Mouse (Mus musculus) intestine, postnatal 0 days (tissue): ENCODE results near the gene Nos1ap. TPM values are rescaled to one million over a fixed set of nuclear protein-coding genes. Genes with fewer than 3 reads are reported as not detected.
A peak's percentile ranks its signal among the peaks of the same experiment; 100 is the strongest.

ENCODE experiments used
- ATAC-seq: fragments of 200-750 bp; cut with Nextera tagmentation; 2 replicates; pipeline ENCODE4 v1.8.0; 2017; ENCODE audit warnings: mild to moderate bottlenecking, moderate TSS enrichment, moderate library complexity
- H3K27ac ChIP-seq: fragments of 300-500 bp; sonication (generic); 2 replicates; pipeline ENCODE4 v1.5.1; 2014; ENCODE audit warnings: mild to moderate bottlenecking, low read depth, low read length, moderate library complexity
- H3K27me3 ChIP-seq: fragments of 300-500 bp; sonication (generic); replicated peaks from 2 replicates; pipeline ENCODE4 v1.6.1; 2014; ENCODE audit warnings: low read length, mixed read lengths; ENCODE audit not compliant: control insufficient read depth, insufficient read depth
- H3K36me3 ChIP-seq: fragments of 300-500 bp; sonication (generic); 2 replicates; pipeline ENCODE4 v1.6.1; 2014; ENCODE audit warnings: mild to moderate bottlenecking, moderate library complexity; ENCODE audit not compliant: control insufficient read depth, insufficient read depth
- H3K4me1 ChIP-seq: fragments of 300-500 bp; sonication (generic); replicated peaks from 2 replicates; pipeline ENCODE4 v1.6.1; 2014; ENCODE audit warnings: antibody characterized with exemption, low read length, mixed read lengths; ENCODE audit not compliant: control insufficient read depth, insufficient read depth
- H3K4me2 ChIP-seq: fragments of 300-500 bp; sonication (generic); replicated peaks from 2 replicates; pipeline ENCODE4 v1.6.1; 2014; ENCODE audit warnings: low read depth, mild to moderate bottlenecking, moderate library complexity
- H3K4me3 ChIP-seq: fragments of 300-500 bp; sonication (generic); 2 replicates; pipeline ENCODE4 v1.5.1; 2014; ENCODE audit warnings: low read depth, low read length
- H3K9ac ChIP-seq: fragments of 300-500 bp; sonication (generic); 2 replicates; pipeline ENCODE4 v1.6.1; 2014; ENCODE audit warnings: mild to moderate bottlenecking, low read depth, low read length
- H3K9me3 ChIP-seq: fragments of 300-500 bp; sonication (generic); 2 replicates; pipeline ENCODE4 v1.6.1; 2016; ENCODE audit warnings: mixed run types; ENCODE audit not compliant: control insufficient read depth
- CTCF ChIP-seq: sonication (generic); IDR thresholded peaks from 2 replicates; pipeline ENCODE4 v1.5.1; 2016; ENCODE audit warnings: low read depth, mild to moderate bottlenecking, control low read depth, antibody characterized with exemption, moderate library complexity
- WGBS: fragments of 180-500 bp; shearing (Covaris S2); extraction: QIAGEN DNeasy Blood & Tissue Kit; methylation state at CpG from one replicate; pipeline ENCODE4 v1.1.7; 2014; 5-methylcytosine and 5-hydroxymethylcytosine counted together
- polyA plus RNA-seq: library from polyadenylated mRNA; unstranded; fragments of >200 nt; fragmentation: Nextera tagmentation; extraction: Ambion mirVana; gene quantifications from 2 replicates; pipeline ENCODE4 v1.2.1, GENCODE M21; 2015

Gene Nos1ap
- polyA plus RNA-seq, 1 experiment from 2014 or later = 3.8 TPM

DNA sequence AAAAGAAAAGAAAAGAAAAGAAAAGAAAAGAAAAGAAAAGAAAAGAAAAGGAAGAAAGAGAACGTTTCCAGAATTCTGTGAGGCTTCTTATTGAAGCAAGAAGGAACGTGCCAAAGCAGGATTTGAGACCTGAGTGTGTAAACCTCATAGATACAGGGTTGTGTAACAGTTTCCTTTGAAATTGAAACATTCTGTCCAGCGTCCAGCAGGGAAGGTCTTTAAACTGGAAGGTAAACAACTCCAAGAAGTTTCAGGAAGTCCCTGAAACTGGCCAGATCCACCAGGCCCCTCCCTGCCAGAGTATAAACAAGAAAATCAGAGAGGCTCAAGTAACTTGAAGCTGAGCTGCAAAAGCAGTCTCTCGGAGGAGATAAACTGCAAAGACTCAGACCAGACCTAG lies 870 bp upstream of the Nos1ap start:
- TF ChIP-seq CTCF = no peak
- Histone ChIP-seq H3K36me3 (no peaks in the 10 kb centered on the region), H3K4me1 (no peaks in the 10 kb centered on the region; the same call in 1 of the 2 replicates), H3K27ac (no peak overlapping the region), H3K4me3 (no peak overlapping the region), H3K27me3 (no peaks in the 10 kb centered on the region), H3K9me3 (no peaks in the 10 kb centered on the region), H3K4me2 (no peak overlapping the region), H3K9ac (no peak overlapping the region)
- 60% methylated on average over 4 of the region's 4 CpGs for WGBS
- no peak for ATAC-seq

DNA sequence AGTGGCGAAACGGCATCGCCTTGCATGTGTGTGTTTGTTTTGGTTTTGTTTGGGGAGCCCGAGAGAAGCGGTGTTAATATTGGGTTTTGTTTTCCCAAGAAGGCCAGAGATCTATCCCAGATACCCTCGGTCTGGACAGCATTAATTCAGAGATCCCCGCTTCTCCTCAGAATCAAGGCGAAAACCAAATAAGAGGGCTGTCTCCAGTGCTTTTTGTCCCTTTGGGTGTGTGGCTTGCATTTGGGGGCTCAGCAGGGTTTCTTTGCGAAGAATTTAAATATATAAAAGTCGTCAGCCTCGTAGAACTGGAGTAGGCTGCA lies 340 bp upstream of the Nos1ap start:
- Histone ChIP-seq H3K27ac (0 out of 2 replicates have a peak overlapping the region, but pooled peaks have one; percentile 41), H3K4me2 (peak overlapping the region; percentile 100), H3K4me3 (peak overlapping the region; percentile 89), H3K27me3 (no peaks in the 10 kb centered on the region), H3K4me1 (no peaks in the 10 kb centered on the region; the same call in 1 of the 2 replicates), H3K36me3 (no peaks in the 10 kb centered on the region), H3K9ac (peak overlapping the region; percentile 75), H3K9me3 (no peaks in the 10 kb centered on the region)
- WGBS = 7% methylated on average over 11 of the region's 11 CpGs
- TF ChIP-seq CTCF = no peak
- no peak for ATAC-seq

DNA sequence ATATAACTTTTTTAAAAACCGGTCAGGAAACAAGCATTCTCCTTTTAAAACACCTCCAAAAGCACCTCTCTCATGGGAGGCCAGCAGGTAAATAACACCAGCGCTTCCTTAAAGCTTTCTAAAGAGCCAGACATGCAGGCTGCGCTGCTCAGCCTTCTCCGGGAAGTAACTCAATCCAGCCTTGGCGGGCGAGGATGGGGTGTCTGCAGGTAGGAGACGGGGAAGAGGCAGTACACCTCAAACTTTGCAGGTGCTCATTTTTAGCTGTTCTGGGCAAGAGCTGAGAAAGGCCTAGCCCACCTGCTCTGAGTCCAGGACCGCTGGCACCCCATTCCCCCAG lies 812 bp downstream of the Nos1ap start:
- Histone ChIP-seq H3K36me3 (no peaks in the 10 kb centered on the region), H3K9ac (peak overlapping the region; percentile 75), H3K9me3 (no peaks in the 10 kb centered on the region), H3K27me3 (no peaks in the 10 kb centered on the region), H3K4me2 (peak overlapping the region; percentile 100), H3K4me3 (peak overlapping the region; percentile 89), H3K4me1 (no peaks in the 10 kb centered on the region; the same call in 1 of the 2 replicates), H3K27ac (no peak overlapping the region)
- ATAC-seq = peak; percentile 19; the same call in 1 of the 2 replicates
- WGBS = 10% methylated on average over 8 of the region's 8 CpGs
- TF ChIP-seq CTCF = no peak

DNA sequence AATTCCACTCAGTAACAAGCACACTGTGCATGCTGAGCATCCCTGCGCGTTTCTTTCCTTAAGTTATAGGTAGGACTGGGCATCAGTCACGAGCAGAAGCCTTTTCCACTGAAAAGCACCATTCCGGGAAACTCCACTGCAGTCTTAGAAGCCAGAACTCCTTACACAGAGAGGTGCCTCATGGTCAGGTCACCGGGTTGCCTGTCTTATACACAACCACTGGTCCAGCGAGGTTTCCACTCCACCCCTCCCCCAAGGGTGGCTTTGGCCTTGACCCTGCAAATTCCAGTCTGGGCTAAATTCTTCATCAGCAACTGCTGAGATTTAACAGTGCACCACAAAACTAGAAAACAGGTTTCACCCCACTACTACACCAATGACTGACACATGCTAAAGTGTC lies 1.3 kb downstream of the Nos1ap start:
- H3K9ac ChIP-seq = no peak overlapping the region
- ATAC-seq = no peak
- peak overlapping the region; percentile 100 for H3K4me2 ChIP-seq

DNA sequence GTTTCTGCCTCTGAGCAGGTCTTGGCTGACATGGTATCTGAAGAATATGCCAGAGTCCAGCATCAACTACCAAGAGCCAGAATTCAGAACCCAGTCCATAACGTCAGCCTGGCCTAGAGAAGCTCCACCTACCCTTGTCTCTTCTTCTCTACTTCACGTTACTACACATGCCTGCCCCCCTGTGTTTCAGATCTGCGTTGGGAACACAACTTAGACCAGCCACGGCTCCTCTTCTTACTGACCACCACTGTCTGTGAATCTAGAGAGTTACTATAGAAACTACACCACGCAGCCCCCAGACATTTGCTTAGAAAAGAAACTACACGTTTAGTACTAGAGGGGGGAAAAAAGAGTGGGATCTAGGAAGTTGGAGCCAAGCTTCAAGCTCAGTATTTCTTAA lies 2.9 kb downstream of the Nos1ap start:
- Histone ChIP-seq H3K9ac (no peak overlapping the region), H3K27ac (no peak overlapping the region), H3K36me3 (no peaks in the 10 kb centered on the region), H3K4me1 (no peaks in the 10 kb centered on the region; the same call in 1 of the 2 replicates), H3K4me2 (no peak overlapping the region), H3K9me3 (no peaks in the 10 kb centered on the region), H3K4me3 (no peak overlapping the region), H3K27me3 (no peaks in the 10 kb centered on the region)
- TF ChIP-seq CTCF = 0 out of 2 replicates have a peak, but pooled peaks have one; percentile 5
- ATAC-seq = no peak
- WGBS = 85% methylated on average over 6 of the region's 6 CpGs

More for the DNA sequence above, 1.3 kb downstream of the Nos1ap start:
- Histone ChIP-seq H3K4me3 (peak overlapping the region; percentile 89; the same call in 1 of the 2 replicates), H3K9me3 (no peaks in the 10 kb centered on the region), H3K36me3 (no peaks in the 10 kb centered on the region), H3K27me3 (no peaks in the 10 kb centered on the region), H3K4me1 (no peaks in the 10 kb centered on the region; the same call in 1 of the 2 replicates), H3K27ac (no peak overlapping the region)
- no peak for TF ChIP-seq CTCF
- WGBS = 36% methylated on average over 6 of the region's 6 CpGs

DNA sequence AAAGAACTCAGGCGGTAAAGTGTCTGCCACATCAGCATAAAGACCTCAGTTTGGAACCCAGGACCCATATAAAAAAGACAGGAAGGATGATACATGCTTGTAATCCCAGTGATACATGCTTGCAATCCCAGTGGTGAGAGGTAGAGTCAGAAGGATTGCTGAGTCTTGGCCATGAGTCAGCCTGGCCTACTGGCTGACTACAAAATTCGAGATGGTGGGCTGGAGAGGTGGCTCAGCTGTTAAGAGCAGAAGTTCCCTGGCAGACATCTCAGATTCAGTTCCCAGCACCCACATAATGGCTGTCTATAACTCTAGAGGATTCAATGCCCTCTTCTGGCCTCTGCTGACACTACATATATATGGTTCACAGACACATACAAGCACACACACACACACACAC lies 5.7 kb downstream of the Nos1ap start:
- Histone ChIP-seq H3K4me3 (no peak overlapping the region), H3K9ac (no peak overlapping the region), H3K27me3 (no peaks in the 10 kb centered on the region), H3K36me3 (no peaks in the 10 kb centered on the region), H3K27ac (no peak overlapping the region), H3K9me3 (no peaks in the 10 kb centered on the region), H3K4me1 (peaks cover 3% of the 10 kb centered on the region; the same call in 1 of the 2 replicates), H3K4me2 (no peak overlapping the region)
- 87% methylated on average over 2 of the region's 2 CpGs for WGBS
- TF ChIP-seq CTCF = no peak
- ATAC-seq = no peak

DNA sequence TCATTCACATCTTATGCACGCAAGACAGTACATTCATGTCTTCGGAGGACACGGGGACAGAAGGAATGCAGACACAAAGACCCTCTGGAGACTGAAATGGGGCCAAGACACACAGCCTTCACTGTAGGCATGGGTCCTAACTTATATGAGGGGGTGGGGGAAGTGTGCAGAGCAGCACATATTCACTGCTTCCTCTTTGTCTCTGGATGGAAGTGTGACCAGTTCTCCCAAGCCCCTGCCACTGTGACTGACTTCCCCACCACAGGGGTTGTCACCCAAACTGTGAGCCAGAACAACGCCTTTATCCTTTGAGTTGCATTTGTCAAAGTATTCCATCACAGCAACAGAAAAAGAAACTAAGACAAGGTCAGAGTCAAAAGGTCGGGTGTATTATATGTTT lies 7.3 kb downstream of the Nos1ap start:
- no peak for ATAC-seq
- Histone ChIP-seq H3K4me2 (no peak overlapping the region), H3K4me3 (no peak overlapping the region), H3K36me3 (no peaks in the 10 kb centered on the region), H3K27ac (no peak overlapping the region), H3K27me3 (no peaks in the 10 kb centered on the region), H3K9me3 (no peaks in the 10 kb centered on the region), H3K9ac (no peak overlapping the region), H3K4me1 (0 out of 2 replicates have a peak, but pooled peaks cover 3% of the 10 kb centered on the region)
- TF ChIP-seq CTCF = no peak
- 88% methylated on average over 5 of the region's 5 CpGs for WGBS
